Mouse (Mus musculus) embryonic facial prominence, embryonic 12.5 days (tissue): ENCODE measurements around the gene Avl9. TPM values are rescaled to one million over a fixed set of nuclear protein-coding genes. Genes with fewer than 3 reads are reported as not detected.
A peak's percentile ranks its signal among the peaks of the same experiment; 100 is the strongest.

Experiments
- ATAC-seq: fragments of 200-750 bp; cut with Nextera tagmentation; 2 replicates; pipeline ENCODE4 v1.8.0; 2017; ENCODE audit not compliant: insufficient number of reproducible peaks, insufficient read depth, low FRiP score, low TSS enrichment
- H3K27ac ChIP-seq: fragments of 300-500 bp; sonication (generic); 2 replicates; pipeline ENCODE4 v1.5.1; 2016; ENCODE audit warnings: mild to moderate bottlenecking
- H3K27me3 ChIP-seq: fragments of 300-500 bp; sonication (generic); 2 replicates; pipeline ENCODE4 v1.6.1; 2016; ENCODE audit warnings: mild to moderate bottlenecking, moderate library complexity
- H3K36me3 ChIP-seq: fragments of 300-500 bp; sonication (generic); 2 replicates; pipeline ENCODE4 v1.6.1; 2016; ENCODE audit warnings: mild to moderate bottlenecking
- H3K4me1 ChIP-seq: fragments of 300-500 bp; sonication (generic); 2 replicates; pipeline ENCODE4 v1.6.1; 2016
- H3K4me2 ChIP-seq: fragments of 300-500 bp; sonication (generic); replicated peaks from 2 replicates; pipeline ENCODE4 v1.6.1; 2016; ENCODE audit warnings: mild to moderate bottlenecking, moderate library complexity
- H3K4me3 ChIP-seq: fragments of 300-500 bp; sonication (generic); 2 replicates; pipeline ENCODE4 v1.5.1; 2016; ENCODE audit warnings: mild to moderate bottlenecking
- H3K9ac ChIP-seq: fragments of 300-500 bp; sonication (generic); 2 replicates; pipeline ENCODE4 v1.6.1; 2016; ENCODE audit warnings: mild to moderate bottlenecking, moderate library complexity
- H3K9me3 ChIP-seq: fragments of 300-500 bp; sonication (generic); 2 replicates; pipeline ENCODE4 v1.6.1; 2016; ENCODE audit warnings: mild to moderate bottlenecking, moderate library complexity
- WGBS: fragments of 180-500 bp; shearing (Covaris S2); methylation state at CpG from one replicate; pipeline ENCODE4 v1.1.7; 2016; 5-methylcytosine and 5-hydroxymethylcytosine counted together
- polyA plus RNA-seq: library from polyadenylated mRNA; unstranded; fragments of >200 nt; fragmentation: Nextera tagmentation; extraction: Ambion mirVana; gene quantifications from 2 replicates; pipeline ENCODE4 v1.2.1, GENCODE M21; 2016

Avl9 gene
- polyA plus RNA-seq, 1 experiment from 2014 or later: 20.1 TPM

DNA sequence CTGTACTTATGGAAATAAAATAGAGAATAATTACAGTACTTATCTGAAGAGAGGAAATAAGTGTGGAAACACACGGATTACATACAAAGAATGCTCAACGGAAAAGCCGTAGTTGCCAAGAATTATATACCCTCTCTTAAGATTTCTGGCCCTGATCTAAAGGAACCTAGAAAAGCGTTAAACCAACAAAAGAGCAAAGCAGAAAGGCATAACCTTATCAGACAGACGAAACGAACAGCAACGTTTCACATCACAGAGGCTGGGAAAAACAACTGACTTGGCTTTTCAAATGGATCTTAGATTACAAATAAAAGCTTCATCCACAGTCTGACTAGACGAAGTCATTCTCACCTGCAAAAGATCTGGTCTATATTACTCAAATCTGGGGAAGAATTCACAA, 81.5 kb downstream of the Avl9 start:
- Histone ChIP-seq H3K4me1 (peaks cover 12% of the 10 kb centered on the region), H3K36me3 (no peaks in the 10 kb centered on the region), H3K9ac (peak overlapping the region; percentile 86), H3K9me3 (no peaks in the 10 kb centered on the region), H3K4me3 (peak overlapping the region; percentile 82), H3K27ac (peak overlapping the region; percentile 99; the same call in 1 of the 2 replicates), H3K27me3 (no peaks in the 10 kb centered on the region), H3K4me2 (peak overlapping the region; percentile 71)
- no peak for ATAC-seq
- WGBS: 10% methylated on average over 8 of the region's 8 CpGs

DNA sequence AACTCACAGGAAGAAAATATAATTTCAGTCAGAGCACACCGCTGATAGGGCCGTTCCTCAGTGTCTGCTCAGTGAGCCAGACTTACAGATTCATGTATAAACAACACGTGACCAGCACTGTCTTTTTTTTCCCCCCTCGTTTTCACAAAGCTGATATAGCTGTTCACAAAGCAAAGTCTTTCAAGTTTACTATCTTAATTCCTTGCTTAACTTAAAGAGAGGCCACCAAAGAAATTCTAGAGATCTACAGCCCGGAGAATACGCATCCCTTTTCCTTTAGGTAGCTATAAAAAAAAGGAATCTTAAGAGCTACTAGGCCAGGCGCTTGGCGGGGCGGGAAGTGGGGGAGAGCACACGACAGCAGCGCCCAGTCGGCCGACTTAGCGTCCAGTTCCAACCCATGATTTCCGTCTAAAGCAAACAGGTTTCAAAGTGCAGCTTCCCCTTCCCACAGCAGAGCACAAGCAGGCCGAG, 82.0 kb downstream of the Avl9 start:
- Histone ChIP-seq H3K27ac (peak overlapping the region; percentile 99), H3K9me3 (no peaks in the 10 kb centered on the region), H3K9ac (peak overlapping the region; percentile 86), H3K4me3 (peak overlapping the region; percentile 82), H3K4me2 (peak overlapping the region; percentile 71), H3K36me3 (no peaks in the 10 kb centered on the region), H3K4me1 (peaks cover 12% of the 10 kb centered on the region), H3K27me3 (no peaks in the 10 kb centered on the region)
- ATAC-seq: no peak
- WGBS: 1% methylated on average over 16 of the region's 16 CpGs

DNA sequence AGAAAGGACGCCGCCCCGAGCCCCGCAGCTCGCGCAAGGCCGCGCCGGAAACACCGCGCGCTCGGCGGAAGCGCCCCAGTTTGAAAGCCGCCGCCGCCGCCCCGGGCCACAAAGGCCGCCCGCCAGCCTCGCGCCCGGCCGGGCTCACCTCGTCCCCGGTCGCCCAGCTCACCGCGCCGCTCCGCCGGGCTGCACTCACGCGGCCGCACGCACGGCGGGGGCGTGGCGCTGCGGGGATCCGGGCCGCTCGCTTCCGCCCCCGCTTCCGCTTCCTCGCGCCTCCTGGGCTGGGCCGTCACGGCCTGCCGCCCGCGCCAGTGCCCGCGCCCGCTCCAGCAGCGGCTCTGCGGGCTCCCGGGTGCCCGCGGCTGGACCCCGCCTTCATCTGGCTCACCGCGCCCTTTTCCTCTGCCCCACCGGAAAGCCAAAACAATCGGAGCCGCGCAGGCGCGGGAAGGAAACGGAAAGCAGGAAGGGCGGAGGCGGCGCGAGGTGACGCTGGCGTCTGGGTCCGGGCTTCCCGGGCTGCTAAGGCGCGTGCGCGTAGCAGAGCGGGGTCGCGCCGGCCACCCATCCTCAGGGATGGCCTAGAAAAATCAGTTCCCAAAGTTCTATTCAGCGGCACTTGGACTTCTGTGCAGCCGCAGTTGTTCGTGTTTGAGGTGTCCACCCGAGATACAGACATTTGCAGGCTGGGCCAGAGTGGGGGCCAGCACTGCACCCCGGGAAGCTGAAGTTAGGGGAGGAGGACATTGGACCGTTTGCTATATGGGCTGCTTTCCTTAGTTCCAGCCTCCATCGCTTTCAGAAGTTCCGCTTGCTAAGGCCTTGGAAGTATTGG, 82.8 kb downstream of the Avl9 start, which contains the start of gene Kbtbd2:
Gene Kbtbd2, minus strand, starts transcription at position 503 of the 841 bp plus-strand sequence.
- Histone ChIP-seq H3K9ac (peak within 1 kb of the TSS; percentile 86), H3K4me3 (peak within 1 kb of the TSS; percentile 82), H3K4me2 (peak within 1 kb of the TSS; percentile 71), H3K27me3 (no peaks in the 10 kb centered on the region), H3K4me1 (peaks cover 12% of the 10 kb centered on the region), H3K9me3 (no peaks in the 10 kb centered on the region), H3K36me3 (no peaks in the 10 kb centered on the region), H3K27ac (peak within 1 kb of the TSS; percentile 99)
- ATAC-seq: peak; percentile 93
- under 1% methylated on average over 94 of the region's 98 CpGs for WGBS

DNA sequence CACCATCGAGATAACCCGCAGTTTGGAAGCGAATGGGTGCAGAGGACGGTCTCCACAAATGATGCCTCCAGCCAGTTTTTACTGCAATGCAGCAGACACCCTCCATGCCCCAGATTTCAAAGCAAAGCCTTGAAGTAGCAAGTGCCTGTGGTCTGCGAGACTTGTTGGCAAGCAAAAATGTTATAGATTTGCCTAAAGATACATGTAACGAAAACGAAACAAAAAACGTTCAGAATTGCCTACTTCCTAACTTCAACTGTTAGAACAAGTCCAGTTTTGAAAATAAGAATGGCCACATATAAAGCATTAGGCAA, 83.4 kb downstream of the Avl9 start:
- no peak for ATAC-seq
- 21% methylated on average over 8 of the region's 8 CpGs for WGBS
- no peaks in the 10 kb centered on the region for H3K36me3 ChIP-seq
- peaks cover 12% of the 10 kb centered on the region for H3K4me1 ChIP-seq
- H3K27ac ChIP-seq: peak overlapping the region; percentile 99
- H3K9me3 ChIP-seq: no peaks in the 10 kb centered on the region
- peak overlapping the region; percentile 86 for H3K9ac ChIP-seq
- peak overlapping the region; percentile 71 for H3K4me2 ChIP-seq
- H3K27me3 ChIP-seq: no peaks in the 10 kb centered on the region
- H3K4me3 ChIP-seq: peak overlapping the region; percentile 82

DNA sequence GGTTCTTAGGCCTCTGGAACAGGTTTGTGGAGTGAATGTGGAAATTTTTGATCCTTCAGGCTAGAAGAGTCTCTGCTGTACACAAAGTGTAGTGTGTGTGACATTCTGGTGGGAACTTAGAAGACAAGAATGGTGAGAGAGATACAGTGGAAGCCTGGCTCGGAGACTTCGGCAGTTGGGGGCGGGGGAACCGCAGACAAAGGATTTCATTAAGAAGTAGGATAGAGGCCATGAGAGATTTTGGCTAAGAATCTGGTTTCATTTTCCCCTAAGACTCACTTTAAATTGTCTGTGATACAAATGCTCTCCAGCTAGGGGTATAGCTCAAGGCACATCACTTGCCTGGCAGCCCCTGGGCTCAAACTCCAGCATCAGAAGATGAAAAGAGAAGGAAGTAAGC, 90.3 kb downstream of the Avl9 start:
- H3K4me1 ChIP-seq: no peaks in the 10 kb centered on the region
- ATAC-seq: no peak
- no peaks in the 10 kb centered on the region for H3K9me3 ChIP-seq
- no peak overlapping the region for H3K4me3 ChIP-seq
- no peaks in the 10 kb centered on the region for H3K36me3 ChIP-seq
- H3K27ac ChIP-seq: no peak overlapping the region
- no peaks in the 10 kb centered on the region for H3K27me3 ChIP-seq
- WGBS: 77% methylated on average over 4 of the region's 4 CpGs
- no peak overlapping the region for H3K9ac ChIP-seq
- H3K4me2 ChIP-seq: no peak overlapping the region

DNA sequence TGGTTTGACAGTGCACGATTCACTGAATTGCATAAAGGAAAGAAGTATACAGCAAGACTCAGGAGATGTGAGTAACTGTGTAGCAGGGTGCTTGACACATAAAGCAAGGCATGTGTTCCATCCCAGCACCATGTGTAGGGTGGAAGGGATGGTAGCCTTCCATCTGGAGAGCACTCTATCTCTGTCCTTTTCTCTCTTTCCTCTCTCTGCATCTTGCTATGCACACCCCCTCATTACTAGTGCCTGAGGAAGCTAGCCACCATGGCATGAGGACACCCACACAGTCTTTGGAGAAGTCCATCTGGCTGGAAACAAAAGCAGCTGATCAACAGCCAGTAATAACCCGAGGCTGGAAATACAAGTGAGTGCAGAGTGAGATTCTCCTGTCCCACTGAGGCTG, 91.5 kb downstream of the Avl9 start:
- H3K36me3 ChIP-seq: no peaks in the 10 kb centered on the region
- 70% methylated on average over 2 of the region's 2 CpGs for WGBS
- no peak overlapping the region for H3K9ac ChIP-seq
- no peak overlapping the region for H3K4me3 ChIP-seq
- H3K9me3 ChIP-seq: no peaks in the 10 kb centered on the region
- no peak for ATAC-seq
- no peak overlapping the region for H3K27ac ChIP-seq
- H3K4me1 ChIP-seq: no peaks in the 10 kb centered on the region
- H3K27me3 ChIP-seq: no peaks in the 10 kb centered on the region
- no peak overlapping the region for H3K4me2 ChIP-seq

DNA sequence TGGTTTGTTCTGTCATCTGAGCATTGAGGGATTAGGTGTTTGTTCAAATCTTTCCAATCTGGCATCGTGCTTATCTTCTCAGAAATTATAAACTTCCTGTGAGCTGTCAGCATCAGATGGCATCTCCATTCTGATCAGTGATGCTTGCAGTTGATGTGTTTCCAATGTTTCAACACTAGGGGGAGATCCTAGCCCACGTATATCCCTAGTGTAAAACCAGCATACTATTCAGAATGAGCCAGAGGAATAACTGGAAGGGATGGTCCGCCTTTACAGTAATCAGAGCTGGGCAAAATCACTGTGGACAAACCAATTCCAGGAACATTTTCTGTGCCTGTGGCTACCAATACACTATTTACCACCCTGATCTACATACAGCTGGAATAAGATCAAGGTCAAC, 94.0 kb downstream of the Avl9 start:
- 11% methylated on average over 3 of the region's 3 CpGs for WGBS
- H3K27me3 ChIP-seq: no peaks in the 10 kb centered on the region
- H3K36me3 ChIP-seq: no peaks in the 10 kb centered on the region
- H3K4me2 ChIP-seq: no peak overlapping the region
- ATAC-seq: 0 out of 2 replicates have a peak, but pooled peaks have one; percentile 67
- no peak overlapping the region for H3K4me3 ChIP-seq
- no peak overlapping the region for H3K27ac ChIP-seq
- no peaks in the 10 kb centered on the region for H3K4me1 ChIP-seq
- H3K9ac ChIP-seq: no peak overlapping the region
- no peaks in the 10 kb centered on the region for H3K9me3 ChIP-seq

Other genes starting within 250 kb of the Avl9 start
- gene Pde1c, start 145.8 kb upstream of the Avl9 start, polyA plus RNA-seq: 5.5 and 5.9 TPM in 2 replicates
- gene Lsm5, start 10.2 kb upstream of the Avl9 start, polyA plus RNA-seq: 179 and 185 TPM in 2 replicates
- gene Kbtbd2, start 82.9 kb downstream of the Avl9 start, polyA plus RNA-seq: 44.8 and 45.6 TPM in 2 replicates
- 130 and 135 TPM in 2 replicates for gene Fkbp9, start 117.2 kb downstream of the Avl9 start, polyA plus RNA-seq
- gene Nt5c3, start 209.0 kb downstream of the Avl9 start, polyA plus RNA-seq: 64.5 and 69.2 TPM in 2 replicates
- 0.28 and 0.46 TPM in 2 replicates for gene Vmn1r4, start 209.1 kb downstream of the Avl9 start, polyA plus RNA-seq